Mouse (Mus musculus): ENCODE measurements at regions not wholly inside any gene's neighbourhood (a gene's known extent, or its start where the extent isn't known, plus 50 kb on each side); places are given as distances from the start of the nearest gene placed in this dataset.

DNA sequence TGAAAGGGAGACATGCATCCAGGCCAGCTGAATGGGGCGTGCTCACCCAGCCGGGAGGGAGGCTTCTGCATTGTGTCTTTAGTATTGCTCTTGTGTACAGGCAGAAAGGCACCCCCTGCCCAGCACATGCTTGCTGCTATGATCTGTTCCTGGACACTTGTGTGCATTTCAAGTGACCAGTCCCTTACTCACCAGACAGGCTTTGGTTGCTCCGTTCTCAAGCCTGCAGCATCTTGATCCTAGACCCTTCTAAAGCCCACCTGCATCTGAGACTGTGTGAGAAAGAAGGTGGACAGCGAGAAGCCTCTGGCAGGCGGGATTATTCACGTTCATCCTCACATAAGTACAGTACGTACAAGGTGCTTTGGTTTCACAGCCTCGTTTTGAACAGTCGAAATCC lies 336.5 kb upstream of the Sall1 start:
- H3K27me3 ChIP-seq (ENCODE audit: control insufficient read depth) = no peaks in the 10 kb centered on the region; the same call in 1 of the 2 replicates
- H3K4me1 ChIP-seq (ENCODE audit: control insufficient read depth) = no peaks in the 10 kb centered on the region
- TF ChIP-seq TAL1 (IDR thresholded peaks at IDR 0.05; ENCODE audit: low read length) = no peak
- TF ChIP-seq GATA1 (IDR thresholded peaks at IDR 0.05; ENCODE audit: low read length) = no peak
- no peaks in the 10 kb centered on the region for H3K36me3 ChIP-seq (ENCODE audit: control insufficient read depth)
- no peak overlapping the region for H3K4me3 ChIP-seq (replicated peaks)
- H3K9me3 ChIP-seq (ENCODE audit: control insufficient read depth, low read length) = no peaks in the 10 kb centered on the region

DNA sequence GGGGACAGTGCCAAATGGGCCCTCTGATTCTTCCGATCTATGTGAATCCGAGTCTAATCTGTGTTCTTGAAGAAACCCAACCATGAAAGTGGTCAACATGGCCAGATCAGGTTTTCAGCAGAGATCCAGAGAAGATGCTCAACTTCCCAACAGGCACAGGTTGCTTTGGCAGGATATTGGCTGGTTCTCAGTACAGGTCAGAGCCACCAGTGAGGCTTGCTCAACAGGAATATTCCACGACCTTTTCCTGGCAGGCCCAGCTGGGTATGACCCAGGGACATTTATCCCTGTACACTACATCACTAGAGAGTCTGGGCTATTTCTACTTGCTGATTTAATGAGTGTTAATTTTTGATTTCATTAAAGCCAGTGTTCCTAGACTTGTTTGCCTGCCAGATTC lies 328.8 kb upstream of the Sall1 start:
- TF ChIP-seq TAL1 (IDR thresholded peaks at IDR 0.05; ENCODE audit: low read length) = no peak
- TF ChIP-seq GATA1 (IDR thresholded peaks at IDR 0.05; ENCODE audit: low read length) = no peak
- H3K36me3 ChIP-seq (ENCODE audit: control insufficient read depth) = no peaks in the 10 kb centered on the region
- no peaks in the 10 kb centered on the region for H3K4me1 ChIP-seq (ENCODE audit: control insufficient read depth)
- no peak overlapping the region for H3K4me3 ChIP-seq (replicated peaks)
- H3K27me3 ChIP-seq (ENCODE audit: control insufficient read depth) = no peaks in the 10 kb centered on the region
- H3K9me3 ChIP-seq (ENCODE audit: control insufficient read depth, low read length) = no peaks in the 10 kb centered on the region; the same call in 1 of the 2 replicates

DNA sequence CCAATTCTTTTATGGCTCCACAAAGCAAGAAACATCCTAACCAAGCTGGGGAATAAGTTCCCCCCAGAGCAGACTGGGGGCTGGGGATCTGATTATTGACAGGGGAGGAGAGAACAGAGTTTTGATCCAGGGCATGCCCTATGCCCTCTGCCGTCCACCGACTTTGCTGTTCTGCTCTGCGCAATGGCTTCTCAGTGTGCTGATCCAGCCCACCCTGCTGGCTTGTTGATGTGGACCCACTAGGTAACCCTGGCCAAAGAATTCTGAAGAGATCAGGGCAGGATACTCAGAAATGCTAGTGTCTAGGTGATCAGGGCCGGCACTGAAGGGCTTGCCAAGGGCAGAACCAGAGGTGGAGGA lies 327.8 kb upstream of the Sall1 start:
- Histone ChIP-seq H3K27me3 (ENCODE audit: control insufficient read depth) (no peaks in the 10 kb centered on the region), H3K9me3 (ENCODE audit: control insufficient read depth, low read length) (no peaks in the 10 kb centered on the region; the same call in 1 of the 2 replicates), H3K4me3 (replicated peaks) (no peak overlapping the region), H3K36me3 (ENCODE audit: control insufficient read depth) (no peaks in the 10 kb centered on the region), H3K4me1 (ENCODE audit: control insufficient read depth) (no peaks in the 10 kb centered on the region)
- TF ChIP-seq GATA1 (IDR thresholded peaks at IDR 0.05; ENCODE audit: low read length) (no peak), TAL1 (IDR thresholded peaks at IDR 0.05; ENCODE audit: low read length) (no peak)

DNA sequence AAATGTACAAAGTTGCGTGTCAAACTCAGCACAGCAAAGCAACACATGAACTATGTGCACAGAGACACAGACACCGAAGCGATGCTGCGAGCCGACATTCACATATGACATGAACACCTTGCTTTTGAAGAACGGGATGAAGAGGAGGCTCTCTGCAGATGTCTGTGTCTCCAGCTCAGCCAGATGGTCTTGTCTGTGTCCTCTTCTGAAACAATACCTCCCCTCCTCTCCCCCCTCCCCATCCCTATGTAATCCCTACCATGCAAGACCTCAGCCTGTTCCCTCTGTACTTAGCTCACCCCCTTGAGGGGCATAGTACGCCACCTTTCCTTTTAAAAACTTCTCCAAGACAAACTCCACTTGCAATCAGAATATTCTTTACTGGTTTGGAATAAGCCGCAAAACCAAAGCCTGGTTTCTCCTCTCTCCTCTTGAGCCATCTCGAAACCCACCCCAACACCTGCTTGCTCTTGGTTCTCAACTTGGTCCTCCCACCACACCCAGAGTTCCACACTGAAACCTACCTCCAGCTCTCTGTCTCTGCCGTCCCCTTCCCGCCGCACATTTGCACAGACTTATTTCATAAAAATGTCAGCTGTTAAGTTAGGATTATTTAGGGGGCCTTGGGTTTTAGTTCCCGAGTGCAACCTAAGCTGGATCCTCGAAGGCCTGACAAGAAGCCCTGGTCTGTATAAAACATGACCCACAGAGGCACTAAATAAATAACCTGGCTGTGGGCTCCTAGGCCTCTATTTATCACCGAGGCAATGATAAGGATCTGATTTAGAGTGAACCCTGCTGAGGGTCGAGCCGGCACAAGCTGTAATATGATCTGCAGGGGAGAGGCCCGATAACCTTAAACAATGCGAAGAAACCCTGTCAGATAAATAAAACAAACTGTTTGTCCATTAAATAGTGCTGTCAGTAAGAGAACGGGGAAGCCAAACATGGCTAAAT lies 327.1 kb upstream of the Sall1 start:
- no peaks in the 10 kb centered on the region for H3K36me3 ChIP-seq (ENCODE audit: control insufficient read depth)
- no peaks in the 10 kb centered on the region for H3K27me3 ChIP-seq (ENCODE audit: control insufficient read depth)
- H3K9me3 ChIP-seq (ENCODE audit: control insufficient read depth, low read length) = no peaks in the 10 kb centered on the region; the same call in 1 of the 2 replicates
- no peak overlapping the region for H3K4me3 ChIP-seq (replicated peaks)
- no peaks in the 10 kb centered on the region for H3K4me1 ChIP-seq (ENCODE audit: control insufficient read depth)
- no peak for TF ChIP-seq TAL1 (IDR thresholded peaks at IDR 0.05; ENCODE audit: low read length)
- no peak for TF ChIP-seq GATA1 (IDR thresholded peaks at IDR 0.05; ENCODE audit: low read length)

DNA sequence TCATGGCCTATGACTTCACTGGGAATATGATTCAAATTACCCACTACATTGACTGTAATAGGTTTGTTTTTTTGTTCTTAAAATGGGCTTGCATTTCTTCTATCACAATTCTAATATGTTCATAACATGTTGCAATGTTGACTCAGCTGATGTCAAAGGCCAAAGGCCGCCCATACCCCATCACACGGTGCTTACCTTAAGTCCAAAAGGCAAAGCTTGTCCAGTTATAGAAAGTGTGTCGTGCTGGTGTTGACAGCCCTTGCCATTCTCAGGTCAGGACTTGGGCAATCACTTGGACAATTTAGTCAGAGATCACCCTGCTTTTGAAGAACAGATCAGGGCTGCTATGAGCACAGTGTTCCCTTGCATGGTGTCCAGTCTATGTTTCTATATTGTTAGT lies 321.5 kb upstream of the Sall1 start:
- no peak overlapping the region for H3K4me3 ChIP-seq (replicated peaks)
- TF ChIP-seq GATA1 (IDR thresholded peaks at IDR 0.05; ENCODE audit: low read length) = no peak
- no peak for TF ChIP-seq TAL1 (IDR thresholded peaks at IDR 0.05; ENCODE audit: low read length)
- H3K36me3 ChIP-seq (ENCODE audit: control insufficient read depth) = no peaks in the 10 kb centered on the region
- H3K27me3 ChIP-seq (ENCODE audit: control insufficient read depth) = no peaks in the 10 kb centered on the region
- no peaks in the 10 kb centered on the region; the same call in 1 of the 2 replicates for H3K9me3 ChIP-seq (ENCODE audit: control insufficient read depth, low read length)
- H3K4me1 ChIP-seq (ENCODE audit: control insufficient read depth) = no peaks in the 10 kb centered on the region

DNA sequence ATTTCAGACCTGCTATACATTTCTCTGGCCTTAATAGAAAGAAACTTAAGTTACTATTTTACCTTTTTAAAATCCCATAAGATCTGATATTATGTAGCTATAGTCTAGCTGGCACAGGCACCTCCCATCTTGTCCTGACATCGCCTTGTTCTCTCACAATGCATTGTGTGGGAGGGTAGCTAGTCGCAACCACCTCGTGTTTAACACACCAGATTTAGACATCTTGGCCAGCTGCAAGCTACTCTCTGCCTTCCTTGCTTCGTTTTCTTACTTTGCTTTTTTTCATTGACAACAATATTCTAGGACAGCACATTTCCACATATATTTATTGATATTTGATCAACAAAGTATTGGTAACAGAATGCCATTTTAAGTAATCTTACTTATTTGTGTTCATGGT lies 314.4 kb upstream of the Sall1 start:
- Histone ChIP-seq H3K4me1 (ENCODE audit: control insufficient read depth) (no peaks in the 10 kb centered on the region), H3K4me3 (replicated peaks) (no peak overlapping the region), H3K36me3 (ENCODE audit: control insufficient read depth) (no peaks in the 10 kb centered on the region), H3K27me3 (ENCODE audit: control insufficient read depth) (no peaks in the 10 kb centered on the region), H3K9me3 (ENCODE audit: control insufficient read depth, low read length) (peaks cover 5% of the 10 kb centered on the region)
- TF ChIP-seq TAL1 (IDR thresholded peaks at IDR 0.05; ENCODE audit: low read length) (no peak), GATA1 (IDR thresholded peaks at IDR 0.05; ENCODE audit: low read length) (no peak)

DNA sequence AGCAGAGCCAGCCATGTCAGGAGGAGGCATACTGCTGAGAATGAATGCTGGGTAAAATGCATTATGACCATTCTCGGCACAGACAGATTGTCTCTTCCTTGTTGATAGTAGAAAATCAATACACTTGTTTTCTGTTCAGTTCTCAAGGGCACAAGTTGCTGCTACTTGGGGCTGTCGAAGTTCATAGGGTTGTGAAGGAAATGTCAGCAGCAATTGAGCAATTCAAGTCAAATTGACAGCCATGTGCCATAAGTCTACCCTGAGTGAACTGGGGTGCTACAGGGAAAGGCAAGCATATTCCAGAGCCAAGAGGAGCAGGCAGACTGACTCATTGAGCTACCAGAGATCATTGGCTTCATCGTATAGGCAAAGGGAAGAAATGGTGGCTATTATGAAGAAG lies 301.6 kb upstream of the Sall1 start:
- Histone ChIP-seq H3K4me3 (replicated peaks) (no peak overlapping the region), H3K36me3 (ENCODE audit: control insufficient read depth) (no peaks in the 10 kb centered on the region), H3K27me3 (ENCODE audit: control insufficient read depth) (no peaks in the 10 kb centered on the region), H3K4me1 (ENCODE audit: control insufficient read depth) (no peaks in the 10 kb centered on the region), H3K9me3 (ENCODE audit: control insufficient read depth, low read length) (peaks cover 8% of the 10 kb centered on the region)
- TF ChIP-seq GATA1 (IDR thresholded peaks at IDR 0.05; ENCODE audit: low read length) (no peak), TAL1 (IDR thresholded peaks at IDR 0.05; ENCODE audit: low read length) (no peak)

DNA sequence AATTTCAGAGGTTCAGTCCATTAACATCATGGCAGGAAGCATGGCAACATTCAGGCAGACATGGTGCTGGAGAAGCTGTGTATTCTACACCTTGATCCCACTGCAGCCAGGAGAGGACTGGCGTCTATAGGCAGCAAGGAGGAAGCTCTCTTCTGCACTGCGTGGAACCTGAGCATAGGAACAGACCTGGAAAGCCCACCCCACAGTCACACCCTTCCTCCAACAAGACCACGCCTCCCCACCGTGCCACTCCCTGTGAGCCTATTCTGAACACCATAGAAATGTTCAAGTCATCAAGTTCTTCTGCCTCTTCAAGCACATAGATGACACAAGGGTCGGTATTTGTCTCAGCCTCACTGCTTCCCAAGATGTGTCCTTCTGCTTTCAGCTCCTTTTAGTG lies 297.7 kb upstream of the Sall1 start:
- Histone ChIP-seq H3K4me1 (ENCODE audit: control insufficient read depth) (no peaks in the 10 kb centered on the region), H3K4me3 (replicated peaks) (no peak overlapping the region), H3K27me3 (ENCODE audit: control insufficient read depth) (no peaks in the 10 kb centered on the region), H3K36me3 (ENCODE audit: control insufficient read depth) (no peaks in the 10 kb centered on the region), H3K9me3 (ENCODE audit: control insufficient read depth, low read length) (peaks cover 6% of the 10 kb centered on the region)
- no peak for TF ChIP-seq GATA1 (IDR thresholded peaks at IDR 0.05; ENCODE audit: low read length)
- no peak for TF ChIP-seq TAL1 (IDR thresholded peaks at IDR 0.05; ENCODE audit: low read length)

DNA sequence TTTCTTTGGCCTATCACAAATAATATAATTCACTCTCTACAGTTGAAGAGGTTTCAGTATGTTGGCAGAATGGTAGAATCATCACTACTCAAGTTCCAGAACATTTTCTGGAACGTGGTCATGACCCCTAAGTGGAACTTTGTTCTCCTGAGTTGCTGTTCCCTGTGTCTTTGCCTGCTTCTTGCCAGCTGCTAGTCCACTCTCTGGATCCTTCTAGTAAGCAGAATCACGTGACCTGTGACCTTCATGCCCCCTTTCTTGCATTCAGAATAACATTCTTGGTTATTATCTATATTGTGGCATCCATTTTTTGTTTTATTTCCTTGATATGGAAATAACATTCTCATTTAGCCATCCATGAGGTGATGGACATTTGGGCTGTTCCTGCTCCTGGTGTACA lies 291.5 kb upstream of the Sall1 start:
- Histone ChIP-seq H3K4me1 (ENCODE audit: control insufficient read depth) (no peaks in the 10 kb centered on the region), H3K27me3 (ENCODE audit: control insufficient read depth) (no peaks in the 10 kb centered on the region), H3K4me3 (replicated peaks) (no peak overlapping the region), H3K9me3 (ENCODE audit: control insufficient read depth, low read length) (peaks cover 3% of the 10 kb centered on the region; the same call in 1 of the 2 replicates), H3K36me3 (ENCODE audit: control insufficient read depth) (no peaks in the 10 kb centered on the region)
- no peak for TF ChIP-seq GATA1 (IDR thresholded peaks at IDR 0.05; ENCODE audit: low read length)
- no peak for TF ChIP-seq TAL1 (IDR thresholded peaks at IDR 0.05; ENCODE audit: low read length)

Measured in erythroblast, embryonic 14.5 days (primary cell).